Mouse (Mus musculus) right cerebral cortex, postnatal 25 days (tissue): ENCODE measurements around the gene Kyat1.
A peak's percentile ranks its signal among the peaks of the same experiment; 100 is the strongest.
"Not testable (repeated sequence)": the region's sequence is repeated elsewhere in the genome, so short reads cannot be mapped to it uniquely, and the experiment has no call there.

Source experiments
- DNase-seq: peaks from one replicate; pipeline ENCODE4 v3.0.0; 2022

Kyat1 gene

GRCm38 (mm10) chr2:30171371-30171996 lies 34.2 kb downstream of the Kyat1 start, which contains the start of gene Endog:
Gene Endog, plus strand, starts transcription at chr2:30171493.
- DNase-seq = peak; percentile 89

- no peak for DNase-seq
Measured at GRCm38 (mm10) chr2:30166677-30167076, 39.0 kb downstream of the Kyat1 start.

GRCm38 (mm10) chr2:30164340-30164932 lies 41.2 kb downstream of the Kyat1 start:
- no peak for DNase-seq

GRCm38 (mm10) chr2:30161809-30162208 lies 43.8 kb downstream of the Kyat1 start:
- DNase-seq = no peak

- not testable (repeated sequence) for DNase-seq
Measured at GRCm38 (mm10) chr2:30159871-30160270, 45.8 kb downstream of the Kyat1 start.

GRCm38 (mm10) chr2:30152616-30153015 lies 53.0 kb downstream of the Kyat1 start:
- DNase-seq = no peak

GRCm38 (mm10) chr2:30151840-30152239 lies 53.8 kb downstream of the Kyat1 start:
- DNase-seq = no peak

- no peak for DNase-seq
Measured at GRCm38 (mm10) chr2:30147466-30147865, 58.2 kb downstream of the Kyat1 start.

- no peak for DNase-seq
Measured at GRCm38 (mm10) chr2:30144436-30144835, 61.2 kb downstream of the Kyat1 start.

GRCm38 (mm10) chr2:30140021-30140420 lies 65.6 kb downstream of the Kyat1 start:
- DNase-seq = not testable (repeated sequence)

GRCm38 (mm10) chr2:30136458-30136857 lies 69.2 kb downstream of the Kyat1 start:
- DNase-seq = no peak
